Mouse (Mus musculus): ENCODE measurements around the gene Farp2.

- TF ChIP-seq CTCF (IDR thresholded peaks at IDR 0.05; ENCODE audit: low read depth) (no peak), EP300 (IDR thresholded peaks at IDR 0.05; ENCODE audit: low read depth) (peak; percentile 39; the same call in 1 of the 2 replicates)
Measured at GRCm38 (mm10) chr1:93511585-93512350, at the start of gene Farp2.
